Mouse (Mus musculus) kidney, adult 9 months (tissue): ENCODE data around the gene Gm9733.
"Not testable (repeated sequence)": the region's sequence is repeated elsewhere in the genome, so short reads cannot be mapped to it uniquely, and the experiment has no call there.

Source experiments
- DNase-seq: peaks from one replicate; pipeline ENCODE4 v3.0.0; 2022

Gm9733 gene

GRCm38 (mm10) chr3:15332063-15332462 lies at the start of gene Gm9733:
TSS of gene Gm9733 (minus strand) at chr3:15332302.
- DNase-seq, result no peak

GRCm38 (mm10) chr3:15355690-15356089 lies 23.6 kb upstream of the Gm9733 start:
- DNase-seq, result not testable (repeated sequence)

GRCm38 (mm10) chr3:15350318-15350717 lies 18.2 kb upstream of the Gm9733 start:
- not testable (repeated sequence) for DNase-seq

DNA sequence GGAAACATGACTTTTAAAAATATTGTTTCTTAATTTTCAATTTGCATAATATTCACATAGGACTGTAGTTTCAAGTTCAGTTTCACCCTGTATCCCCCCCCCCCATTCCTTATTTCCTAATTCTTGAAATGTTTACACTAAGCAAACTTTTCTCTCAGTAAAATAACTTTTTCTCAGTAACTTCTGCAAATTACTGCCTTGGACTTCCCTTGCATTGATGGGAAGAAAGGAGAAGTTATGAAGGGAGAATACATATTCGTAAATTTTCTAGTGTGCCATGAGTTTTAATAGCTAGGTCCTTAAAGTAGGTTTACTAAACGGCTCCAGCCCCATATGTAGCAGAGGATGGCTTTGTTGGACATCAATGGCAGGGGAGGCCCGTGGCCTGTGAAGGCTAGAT lies 13.5 kb upstream of the Gm9733 start:
- DNase-seq, result not testable (repeated sequence)

GRCm38 (mm10) chr3:15340287-15340686 lies 8.2 kb upstream of the Gm9733 start:
- DNase-seq, result no peak

- DNase-seq, result no peak
Observed at GRCm38 (mm10) chr3:15334182-15334581, 2.1 kb upstream of the Gm9733 start.

- no peak for DNase-seq
Observed at GRCm38 (mm10) chr3:15331545-15331944, 557 bp downstream of the Gm9733 start.

DNA sequence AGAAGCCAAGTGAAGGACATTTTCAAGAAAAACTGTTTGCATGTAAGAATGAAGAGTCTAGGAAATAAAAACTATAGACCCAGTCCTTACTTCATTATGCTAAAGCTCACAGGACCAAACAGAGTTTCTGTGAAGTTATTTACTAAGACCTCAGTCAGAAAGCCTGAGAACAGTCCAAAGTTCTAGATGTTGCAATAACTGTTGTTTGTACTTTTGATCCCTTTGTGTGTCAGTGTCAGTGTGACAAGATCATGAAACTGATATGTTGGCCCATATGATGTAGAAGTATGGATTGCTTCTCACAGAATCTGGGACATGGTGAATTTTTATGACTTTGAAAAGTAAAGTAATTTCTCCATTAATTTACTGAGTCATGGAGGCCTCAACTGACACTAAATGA lies 2.6 kb downstream of the Gm9733 start:
- no peak for DNase-seq

DNA sequence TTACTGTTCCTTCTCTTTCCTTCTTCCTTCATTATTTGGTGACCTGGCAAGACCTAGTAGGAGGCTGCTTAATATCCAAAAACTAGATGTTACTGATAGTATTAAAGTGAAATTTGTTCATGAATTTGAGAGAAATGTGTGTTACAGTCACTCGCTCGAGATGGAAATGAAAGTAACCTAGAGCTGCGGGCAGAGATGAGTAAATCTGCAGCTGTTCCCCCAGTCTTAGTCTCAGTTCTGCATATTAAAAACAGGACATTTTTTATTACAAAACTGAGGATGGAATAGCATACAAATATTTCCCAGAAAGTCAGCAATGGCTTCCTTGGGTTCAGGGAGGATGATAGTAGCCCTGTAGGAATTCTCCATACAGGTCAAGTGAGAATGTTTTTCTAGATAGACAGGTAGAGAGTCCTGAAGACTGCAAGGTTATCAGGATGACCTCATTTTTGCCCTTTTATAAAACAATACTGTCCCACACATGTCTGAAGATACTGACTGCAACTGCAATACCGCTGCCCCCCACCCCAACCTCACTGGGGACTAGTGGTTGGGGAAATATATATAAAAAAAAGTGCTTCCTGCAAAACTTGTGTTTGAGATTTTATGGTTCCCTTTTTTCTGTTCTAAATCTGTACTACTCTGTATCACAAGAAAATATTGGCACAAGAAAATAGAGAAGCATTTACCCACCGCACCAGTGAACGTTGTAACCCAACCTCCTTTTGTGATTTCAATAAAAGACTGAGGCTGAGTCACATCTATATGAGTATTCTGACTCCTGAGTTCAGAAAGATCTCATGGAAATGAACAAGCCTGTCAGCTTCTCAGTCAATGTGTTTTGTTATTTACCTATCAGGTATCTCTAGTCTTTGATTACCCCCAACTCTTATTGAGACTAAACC lies 47.4 kb downstream of the Gm9733 start:
- DNase-seq, result peak; percentile 2

GRCm38 (mm10) chr3:15275899-15276526 lies 56.1 kb downstream of the Gm9733 start:
- DNase-seq, result no peak

- DNase-seq, result peak; percentile 62
Observed at GRCm38 (mm10) chr3:15264450-15264849, 67.7 kb downstream of the Gm9733 start.

- no peak for DNase-seq
Observed at GRCm38 (mm10) chr3:15255726-15256125, 76.4 kb downstream of the Gm9733 start.
